Mouse (Mus musculus) adrenal gland, postnatal 4 days (tissue): Measurements from ENCODE around the gene Cd93. TPM values are rescaled to one million over a fixed set of nuclear protein-coding genes. Genes with fewer than 3 reads are reported as not detected.

Experiments
- DNase-seq, 2 experiments: peaks; one replicate each; pipeline ENCODE4 v3.0.0; 2021 to 2022; ENCODE audit warnings: low spot score in 2 of 2, mixed read lengths in 2 of 2
- total RNA-seq, 2 experiments: library from RNA; stranded (reverse); gene quantifications; 2 replicates each; pipeline ENCODE4 v1.2.3; 2021

The Cd93 gene
- total RNA-seq, 2 experiments from 2014 or later = 65.8 to 67.5 TPM

GRCm38 (mm10) chr2:148406160-148406970 is 37.0 kb downstream of the Cd93 start:
- DNase-seq = no peak

DNA sequence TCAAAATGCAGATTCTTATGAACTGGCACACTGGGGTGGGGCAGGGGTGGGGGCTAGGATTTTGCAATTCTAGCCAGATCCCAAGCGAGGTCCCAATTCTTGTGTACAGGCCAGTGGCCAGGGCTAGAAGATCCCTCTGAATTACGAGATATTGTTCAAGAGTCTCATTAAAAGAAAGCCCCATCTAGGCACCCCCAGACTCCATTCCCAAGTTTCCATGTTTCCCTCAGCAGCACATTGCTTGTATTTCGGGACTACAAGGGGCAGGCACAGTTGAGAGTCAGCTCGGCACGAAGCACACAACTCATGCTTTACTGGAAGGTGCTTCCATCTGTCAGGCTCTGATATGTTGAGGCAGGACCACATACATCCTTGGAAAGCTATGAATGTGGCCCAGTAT is 38.5 kb downstream of the Cd93 start:
- DNase-seq = no peak

GRCm38 (mm10) chr2:148402227-148402626 is 41.1 kb downstream of the Cd93 start:
- DNase-seq = no peak

DNA sequence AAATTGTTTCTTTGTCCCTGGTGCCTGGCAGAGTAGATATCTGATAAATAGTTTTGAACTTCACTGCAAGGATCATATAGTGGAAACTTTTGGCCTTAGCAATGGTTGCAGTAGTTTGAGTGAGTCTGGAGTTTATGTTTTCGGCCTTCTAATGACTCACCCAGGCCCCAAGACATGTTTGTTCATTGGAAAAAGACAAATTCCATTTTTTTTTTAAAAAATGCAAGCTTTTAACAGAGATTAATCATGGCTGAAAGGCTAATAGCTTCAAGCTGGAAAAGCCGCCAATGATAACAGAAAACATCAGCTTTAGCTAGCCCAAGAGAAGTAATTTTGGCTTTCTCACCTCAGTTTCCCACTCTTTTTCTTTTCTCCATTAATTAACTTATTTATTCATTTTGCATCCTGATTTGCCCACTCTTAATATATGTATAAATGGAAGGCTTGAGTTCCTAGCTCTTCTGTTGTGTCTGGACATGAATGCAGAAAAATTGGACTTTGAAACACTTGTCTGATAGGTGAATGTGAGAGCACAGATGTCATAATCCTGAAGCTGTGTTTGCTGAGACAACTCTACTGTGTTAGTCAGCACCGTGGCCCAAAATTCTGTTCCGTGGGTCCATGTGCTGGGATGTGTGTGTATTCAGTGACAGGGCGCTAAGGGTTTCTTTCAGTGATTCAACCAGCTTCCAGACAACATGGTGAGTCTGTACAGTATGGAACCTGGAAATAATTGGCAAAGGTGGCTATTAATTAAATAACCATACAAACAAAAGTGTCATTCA is 44.3 kb downstream of the Cd93 start:
- no peak for DNase-seq

- no peak for DNase-seq
These were observed 45.6 kb downstream of the Cd93 start for GRCm38 (mm10) chr2:148397784-148398100.

GRCm38 (mm10) chr2:148397015-148397783 is 46.2 kb downstream of the Cd93 start:
- DNase-seq = no peak

GRCm38 (mm10) chr2:148396209-148396608 is 47.2 kb downstream of the Cd93 start:
- DNase-seq = no peak

GRCm38 (mm10) chr2:148395131-148396051 is 48.0 kb downstream of the Cd93 start, which contains the start of gene Sstr4:
Sstr4 (plus strand) TSS chr2:148395344.
- DNase-seq = peak in 1 of 2 experiments; percentile 34

DNA sequence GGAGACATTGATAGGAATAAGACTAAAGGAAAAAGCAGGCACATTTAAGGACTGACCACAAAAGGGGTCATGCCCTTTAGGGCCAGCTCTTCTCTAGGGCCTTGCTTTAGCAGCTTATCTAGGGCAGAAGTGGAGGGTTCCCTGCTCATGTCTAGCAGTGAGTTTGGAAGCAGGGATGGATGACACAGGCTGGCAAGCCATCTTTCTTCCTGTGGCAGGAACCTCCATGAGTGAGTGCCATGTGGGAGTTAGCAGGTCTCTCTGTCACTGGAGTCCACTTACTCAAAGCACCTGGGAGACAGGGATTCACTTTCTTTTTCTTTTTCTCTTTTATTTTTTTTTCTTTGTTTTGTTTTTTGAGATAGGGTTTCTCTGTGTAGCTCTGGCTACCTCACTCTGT is 49.5 kb downstream of the Cd93 start:
- DNase-seq = no peak

DNA sequence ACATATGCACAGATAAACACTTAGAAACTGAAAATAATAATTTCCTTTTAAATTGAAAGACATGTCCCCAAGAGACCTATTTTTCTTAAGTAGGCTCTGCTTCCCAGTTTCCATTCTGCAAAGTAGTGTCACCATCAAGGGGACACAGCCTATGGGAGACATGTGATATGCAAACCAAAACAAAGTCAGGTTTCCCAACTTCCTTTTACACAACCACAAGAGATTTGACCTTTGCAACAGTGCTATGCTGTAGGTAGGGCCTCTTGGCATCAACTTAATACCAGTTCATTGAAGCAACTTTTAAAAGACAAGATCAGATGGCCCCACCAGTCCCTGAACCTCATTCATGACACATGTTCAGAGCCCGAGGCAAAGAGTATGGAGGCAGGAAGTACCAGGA is 50.2 kb downstream of the Cd93 start:
- DNase-seq = no peak

DNA sequence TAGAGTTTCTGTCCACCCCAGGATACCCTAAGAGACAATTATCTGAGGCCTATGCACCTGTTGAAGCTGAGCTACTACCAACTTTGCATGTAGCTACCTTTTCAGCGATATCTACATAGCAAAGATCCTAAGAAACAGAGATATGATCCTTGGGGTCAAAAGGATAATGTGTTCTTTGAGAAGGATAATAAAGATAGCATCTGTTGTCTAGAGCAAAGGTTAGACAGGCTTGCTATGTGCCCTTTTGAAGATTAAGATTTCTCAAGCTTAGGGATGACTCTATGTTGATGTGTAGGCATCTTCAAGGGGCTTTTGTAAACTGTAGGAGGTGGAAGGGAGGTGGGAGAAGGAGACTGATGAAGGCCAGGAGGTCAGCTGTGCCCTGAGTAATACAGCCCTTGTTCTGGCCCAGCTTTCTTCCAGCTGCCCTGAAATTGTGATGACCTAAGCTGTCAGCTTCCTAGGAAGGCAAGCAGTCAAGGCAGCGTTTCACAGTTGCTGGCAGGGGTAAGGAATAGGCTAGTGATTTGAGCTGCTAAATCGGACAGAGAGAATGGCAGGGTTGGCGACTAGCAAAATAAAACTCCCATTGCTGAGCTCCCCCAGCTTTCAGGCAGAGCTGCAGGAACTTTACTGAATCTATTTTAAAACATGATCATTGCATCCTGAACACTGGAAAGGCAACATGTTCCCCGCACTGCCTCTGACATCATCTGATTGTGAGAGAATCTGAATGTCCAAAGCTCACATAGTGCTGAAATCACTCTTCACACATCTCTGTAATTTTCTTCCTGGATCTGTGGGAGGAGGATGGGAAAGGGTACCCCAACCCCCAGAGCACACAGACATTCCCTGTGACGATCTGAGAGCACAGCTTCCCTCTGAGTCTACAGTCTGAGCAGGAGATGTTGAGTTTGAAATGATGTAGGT is 55.4 kb downstream of the Cd93 start:
- no peak for DNase-seq

GRCm38 (mm10) chr2:148386927-148387326 is 56.4 kb downstream of the Cd93 start:
- DNase-seq = no peak

Other genes starting within 250 kb of the Cd93 start
- under 1 TPM; 0.62 to 0.71 TPM for gene Sstr4, start 48.2 kb downstream of the Cd93 start, total RNA-seq
- gene Thbd, start 35.4 kb downstream of the Cd93 start, total RNA-seq = 10 to 100 TPM; 22.9 to 25.2 TPM
- gene Nxt1, start 229.0 kb upstream of the Cd93 start, total RNA-seq = 10 to 100 TPM; 24.1 to 28.1 TPM
- gene Gzf1, start 237.5 kb upstream of the Cd93 start, total RNA-seq = 10 to 100 TPM; 35.5 to 39.9 TPM